Mouse (Mus musculus): ENCODE results near the gene Tex19.1.

DNA sequence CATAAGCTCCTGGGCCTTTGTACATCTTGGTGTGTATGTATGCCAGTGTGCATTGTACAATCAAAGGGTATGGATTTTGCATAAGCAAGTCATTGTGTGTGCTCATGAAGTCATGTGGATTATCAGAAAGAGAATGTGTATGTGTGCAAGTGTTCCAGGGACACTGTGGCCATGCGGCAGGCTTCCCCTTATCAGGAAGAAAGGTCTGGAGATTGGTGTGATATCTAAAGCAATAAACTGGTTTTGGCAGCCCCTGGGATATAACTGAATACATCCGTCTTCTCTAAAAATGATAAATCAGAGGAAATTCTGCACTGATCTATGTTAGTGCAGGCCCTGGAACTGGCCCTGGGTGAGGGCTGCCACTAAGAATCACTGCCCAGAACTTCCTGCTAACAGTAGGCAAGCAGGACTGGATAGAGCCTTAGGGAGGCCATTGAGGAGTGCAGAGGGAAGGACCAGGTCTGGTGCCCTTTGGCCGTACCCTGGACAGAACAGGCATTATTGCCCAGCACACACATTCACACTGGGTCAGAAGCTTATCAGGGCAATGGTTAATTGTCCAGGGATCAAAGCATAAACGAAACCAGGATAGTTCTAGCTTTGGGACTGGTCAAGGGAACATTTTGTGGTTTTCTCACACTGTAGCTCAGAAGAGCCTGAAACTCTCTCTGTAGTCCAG, 44.7 kb upstream of the Tex19.1 start:
- TF ChIP-seq CTCF (IDR thresholded peaks at IDR 0.05; ENCODE audit: low read depth) (no peak), EP300 (IDR thresholded peaks at IDR 0.05; ENCODE audit: low read depth) (no peak)

Measured in heart, postnatal 0 days (tissue).